Mouse (Mus musculus): ENCODE measurements at regions not wholly inside any gene's neighbourhood (a gene's known extent, or its start where the extent isn't known, plus 50 kb on each side); places are given as distances from the start of the nearest gene placed in this dataset.
A peak's percentile ranks its signal among the peaks of the same experiment; 100 is the strongest.

- no peak overlapping the region for H3K27ac ChIP-seq (ENCODE audit: insufficient read depth, low read length)
- no peak for DNase-seq
- no peaks in the 10 kb centered on the region for H3K4me1 ChIP-seq (ENCODE audit: control insufficient read depth, insufficient read depth, low read length)
- TF ChIP-seq POLR2A (IDR thresholded peaks at IDR 0.05; ENCODE audit: borderline replicate concordance, insufficient read depth, low read length): no peak
- TF ChIP-seq CTCF (IDR thresholded peaks at IDR 0.05; ENCODE audit: borderline replicate concordance, insufficient read depth, low read depth, low read length): no peak
- 73% methylated on average over 3 of the region's 3 CpGs for WGBS
- no peaks in the 10 kb centered on the region for H3K27me3 ChIP-seq (ENCODE audit: control insufficient read depth, insufficient read depth, low read length)
- no peak overlapping the region for H3K4me3 ChIP-seq (replicated peaks; ENCODE audit: insufficient read depth, low read depth, low read length)
These were observed 747.5 kb upstream of the Jmjd1c start for GRCm38 (mm10) chr10:66348398-66348797.

DNA sequence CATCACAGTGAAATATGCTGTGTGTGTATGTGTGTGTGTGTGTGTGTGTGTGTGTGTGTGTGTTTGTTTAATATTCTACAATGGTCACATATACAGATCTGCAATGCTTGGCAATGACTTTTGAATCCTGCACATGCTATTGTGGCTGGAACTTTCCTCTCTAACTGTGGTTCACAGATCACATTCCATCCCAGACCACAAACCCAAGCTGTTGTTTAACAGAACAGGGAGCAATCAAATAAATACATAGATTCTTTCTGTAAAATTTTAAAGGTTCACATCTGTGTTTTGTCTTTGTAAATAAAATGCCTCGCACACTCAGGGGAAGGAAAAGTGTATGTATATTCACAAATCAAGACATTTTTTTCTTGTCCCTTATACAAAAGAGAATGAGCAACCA lies 744.9 kb upstream of the Jmjd1c start:
- H3K27ac ChIP-seq (ENCODE audit: insufficient read depth, low read length): no peak overlapping the region
- WGBS: 98% methylated on average over 1 of the region's 1 CpGs
- no peak for DNase-seq
- peaks cover 4% of the 10 kb centered on the region; the same call in 1 of the 2 replicates for H3K4me1 ChIP-seq (ENCODE audit: control insufficient read depth, insufficient read depth, low read length)
- H3K4me3 ChIP-seq (replicated peaks; ENCODE audit: insufficient read depth, low read depth, low read length): no peak overlapping the region
- TF ChIP-seq POLR2A (IDR thresholded peaks at IDR 0.05; ENCODE audit: borderline replicate concordance, insufficient read depth, low read length): no peak
- no peak for TF ChIP-seq CTCF (IDR thresholded peaks at IDR 0.05; ENCODE audit: borderline replicate concordance, insufficient read depth, low read depth, low read length)
- H3K27me3 ChIP-seq (ENCODE audit: control insufficient read depth, insufficient read depth, low read length): no peaks in the 10 kb centered on the region

DNA sequence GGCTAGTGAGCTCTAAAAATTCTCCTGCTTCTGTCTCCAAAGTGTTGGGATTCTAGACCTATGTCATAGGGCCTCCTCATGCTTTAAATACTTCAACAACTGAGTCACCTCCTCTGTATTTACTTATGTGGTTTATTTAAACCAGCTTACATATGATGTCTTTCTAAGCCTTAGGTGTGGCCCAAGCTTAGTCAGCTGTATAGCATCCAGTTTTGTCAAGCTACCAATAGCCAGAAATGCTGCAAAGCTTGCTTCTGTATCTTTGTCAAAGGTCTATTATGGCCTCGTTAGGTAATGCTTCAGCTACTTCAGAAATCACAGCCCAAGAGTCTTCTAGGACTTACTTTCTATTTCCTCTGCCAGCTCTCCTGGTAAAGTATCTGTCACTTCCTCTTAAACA lies 741.9 kb upstream of the Jmjd1c start:
- no peak for DNase-seq
- H3K27ac ChIP-seq (ENCODE audit: insufficient read depth, low read length): no peak overlapping the region
- no peak overlapping the region for H3K4me3 ChIP-seq (replicated peaks; ENCODE audit: insufficient read depth, low read depth, low read length)
- TF ChIP-seq CTCF (IDR thresholded peaks at IDR 0.05; ENCODE audit: borderline replicate concordance, insufficient read depth, low read depth, low read length) (no peak), POLR2A (IDR thresholded peaks at IDR 0.05; ENCODE audit: borderline replicate concordance, insufficient read depth, low read length) (no peak)
- WGBS: 79% methylated on average over 1 of the region's 1 CpGs
- no peaks in the 10 kb centered on the region for H3K27me3 ChIP-seq (ENCODE audit: control insufficient read depth, insufficient read depth, low read length)
- peaks cover 18% of the 10 kb centered on the region; the same call in 1 of the 2 replicates for H3K4me1 ChIP-seq (ENCODE audit: control insufficient read depth, insufficient read depth, low read length)

DNA sequence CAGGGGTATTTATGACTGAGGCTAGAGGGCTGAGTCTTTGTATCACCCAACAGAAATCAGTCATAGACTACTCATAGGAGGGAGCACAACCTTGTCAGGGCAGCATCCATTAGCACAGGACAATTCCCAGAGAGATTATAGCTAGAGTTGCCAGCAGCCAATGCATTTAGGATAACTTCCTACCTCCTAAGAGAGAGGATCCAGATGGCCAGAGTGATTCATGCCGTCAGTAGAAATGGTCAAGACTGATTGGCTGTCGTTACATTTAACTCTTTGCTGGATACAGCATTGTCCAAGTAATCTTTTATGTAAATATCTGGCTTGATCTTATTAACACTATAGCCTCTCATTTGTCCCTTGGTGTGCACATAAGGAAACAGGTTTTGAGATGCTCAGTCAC lies 740.9 kb upstream of the Jmjd1c start:
- no peak overlapping the region for H3K4me3 ChIP-seq (replicated peaks; ENCODE audit: insufficient read depth, low read depth, low read length)
- no peaks in the 10 kb centered on the region for H3K27me3 ChIP-seq (ENCODE audit: control insufficient read depth, insufficient read depth, low read length)
- WGBS: 20% methylated on average over 2 of the region's 2 CpGs
- no peak for TF ChIP-seq CTCF (IDR thresholded peaks at IDR 0.05; ENCODE audit: borderline replicate concordance, insufficient read depth, low read depth, low read length)
- no peak for TF ChIP-seq POLR2A (IDR thresholded peaks at IDR 0.05; ENCODE audit: borderline replicate concordance, insufficient read depth, low read length)
- H3K27ac ChIP-seq (ENCODE audit: insufficient read depth, low read length): no peak overlapping the region
- peaks cover 18% of the 10 kb centered on the region; the same call in 1 of the 2 replicates for H3K4me1 ChIP-seq (ENCODE audit: control insufficient read depth, insufficient read depth, low read length)
- peak in 1 of 2 experiments; percentile 72 for DNase-seq

- peak; percentile 96 to 99 for DNase-seq
- 10% methylated on average over 9 of the region's 9 CpGs for WGBS
- TF ChIP-seq CTCF (IDR thresholded peaks at IDR 0.05; ENCODE audit: borderline replicate concordance, insufficient read depth, low read depth, low read length) (no peak), POLR2A (IDR thresholded peaks at IDR 0.05; ENCODE audit: borderline replicate concordance, insufficient read depth, low read length) (0 out of 2 replicates have a peak, but pooled peaks have one; percentile 21)
These were observed 738.2 kb upstream of the Jmjd1c start for GRCm38 (mm10) chr10:66357736-66358135.

DNA sequence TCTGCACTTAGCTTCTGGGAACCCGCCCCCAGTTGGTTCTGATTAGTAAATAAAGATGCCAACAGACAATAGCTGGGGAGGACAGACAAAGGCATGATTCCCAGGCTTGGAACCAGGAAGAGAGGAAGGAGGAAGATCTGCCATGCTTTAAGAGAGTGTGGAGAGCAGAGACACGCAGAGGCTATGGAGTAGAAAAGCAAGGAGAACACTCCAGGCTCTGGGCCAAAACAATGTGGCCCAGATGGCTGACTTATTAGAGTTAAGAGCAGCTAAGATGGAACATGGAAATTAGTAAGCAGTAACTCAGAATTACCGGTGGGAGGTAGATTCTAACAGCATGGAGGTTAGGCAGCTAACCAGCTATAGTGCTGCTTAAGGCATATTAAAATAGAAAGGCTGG lies 725.8 kb upstream of the Jmjd1c start:
- Histone ChIP-seq H3K27me3 (ENCODE audit: control insufficient read depth, insufficient read depth, low read length) (no peaks in the 10 kb centered on the region), H3K4me1 (ENCODE audit: control insufficient read depth, insufficient read depth, low read length) (peaks cover 2% of the 10 kb centered on the region; the same call in 1 of the 2 replicates), H3K4me3 (replicated peaks; ENCODE audit: insufficient read depth, low read depth, low read length) (no peak overlapping the region), H3K27ac (ENCODE audit: insufficient read depth, low read length) (peak overlapping the region; percentile 12; the same call in 1 of the 2 replicates)
- TF ChIP-seq CTCF (IDR thresholded peaks at IDR 0.05; ENCODE audit: borderline replicate concordance, insufficient read depth, low read depth, low read length): peak; percentile 46; the same call in 1 of the 2 replicates
- TF ChIP-seq POLR2A (IDR thresholded peaks at IDR 0.05; ENCODE audit: borderline replicate concordance, insufficient read depth, low read length): no peak
- WGBS: 6% methylated on average over 3 of the region's 3 CpGs
- peak; percentile 79 to 89 for DNase-seq

More at GRCm38 (mm10) chr10:66357736-66358135, 738.2 kb upstream of the Jmjd1c start:
- Histone ChIP-seq H3K27ac (ENCODE audit: insufficient read depth, low read length) (peak overlapping the region; percentile 48; the same call in 1 of the 2 replicates), H3K4me3 (replicated peaks; ENCODE audit: insufficient read depth, low read depth, low read length) (no peak overlapping the region), H3K27me3 (ENCODE audit: control insufficient read depth, insufficient read depth, low read length) (no peaks in the 10 kb centered on the region), H3K4me1 (ENCODE audit: control insufficient read depth, insufficient read depth, low read length) (peaks cover 18% of the 10 kb centered on the region; the same call in 1 of the 2 replicates)

- no peak overlapping the region for H3K27ac ChIP-seq (ENCODE audit: insufficient read depth, low read length)
- 86% methylated on average over 2 of the region's 2 CpGs for WGBS
- DNase-seq: no peak
These were observed 724.2 kb upstream of the Jmjd1c start for GRCm38 (mm10) chr10:66371756-66372155.

More at GRCm38 (mm10) chr10:66371756-66372155, 724.2 kb upstream of the Jmjd1c start:
- H3K4me3 ChIP-seq (replicated peaks; ENCODE audit: insufficient read depth, low read depth, low read length): no peak overlapping the region
- no peaks in the 10 kb centered on the region for H3K27me3 ChIP-seq (ENCODE audit: control insufficient read depth, insufficient read depth, low read length)
- peaks cover 2% of the 10 kb centered on the region; the same call in 1 of the 2 replicates for H3K4me1 ChIP-seq (ENCODE audit: control insufficient read depth, insufficient read depth, low read length)
- TF ChIP-seq CTCF (IDR thresholded peaks at IDR 0.05; ENCODE audit: borderline replicate concordance, insufficient read depth, low read depth, low read length) (no peak), POLR2A (IDR thresholded peaks at IDR 0.05; ENCODE audit: borderline replicate concordance, insufficient read depth, low read length) (no peak)

All from cerebellum, adult 2 months (tissue).